Mouse (Mus musculus) hematopoietic stem cell, adult 5-6 weeks (primary cell): ENCODE data around the gene A030003K21Rik. TPM values are rescaled to one million over a fixed set of nuclear protein-coding genes. Genes with fewer than 3 reads are reported as not detected.
"Not testable (repeated sequence)": the region's sequence is repeated elsewhere in the genome, so short reads cannot be mapped to it uniquely, and the experiment has no call there.

ENCODE experiments used
- ATAC-seq, 2 experiments: fragments of 125-278 bp in 1 of 2; replicated peaks in 1 of 2; 2 replicates each; pipeline ENCODE4 v1.8.0; 2016 to 2017; ENCODE audit warnings: inconsistent platforms in 2 of 2, mild to moderate bottlenecking in 2 of 2, moderate number of reproducible peaks in 2 of 2, low read depth in 1 of 2, moderate TSS enrichment in 1 of 2; ENCODE audit not compliant: low FRiP score in 2 of 2, poor library complexity in 2 of 2, severe bottlenecking in 2 of 2, insufficient read depth in 1 of 2, low TSS enrichment in 1 of 2
- total RNA-seq: library from RNA; stranded (forward); fragments of 172-1452, 232-1000 nt; gene quantifications from 2 replicates; pipeline ENCODE4 v1.2.3, GENCODE M21; 2017

Gene A030003K21Rik
- total RNA-seq, 1 experiment from 2014 or later = not detected

DNA sequence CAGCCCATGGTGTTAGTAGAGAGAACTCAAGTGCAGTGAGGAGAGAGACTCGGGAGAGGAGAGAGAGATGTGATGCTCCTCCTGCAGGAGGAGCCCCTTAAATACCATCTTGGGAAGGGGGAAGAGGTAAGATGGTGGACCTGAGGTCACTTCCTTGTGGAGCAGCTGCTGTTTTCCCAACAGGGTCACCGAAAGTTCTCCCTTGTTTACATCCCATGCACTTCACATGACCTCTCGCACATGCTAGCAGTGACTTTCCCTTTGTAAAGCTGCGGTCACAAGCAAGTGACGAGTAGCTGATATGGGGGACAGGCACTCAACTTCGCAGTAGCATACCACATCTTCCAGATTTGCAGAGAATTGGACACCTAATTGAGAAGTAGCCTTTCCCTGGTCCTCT is 11.9 kb downstream of the A030003K21Rik start, which contains the start of gene Gm6217:
Gene Gm6217 (minus strand): TSS at position 74 of the 400 bp plus-strand sequence.
- not testable (repeated sequence) for ATAC-seq

- not testable (repeated sequence) for ATAC-seq
These were observed 12.6 kb downstream of the A030003K21Rik start for GRCm38 (mm10) chr1:82930558-82930957.

- no peak for ATAC-seq
These were observed 18.5 kb downstream of the A030003K21Rik start, which contains the start of gene A030014E15Rik for GRCm38 (mm10) chr1:82924650-82925049. Gene A030014E15Rik, plus strand, starts transcription at chr1:82924917.

DNA sequence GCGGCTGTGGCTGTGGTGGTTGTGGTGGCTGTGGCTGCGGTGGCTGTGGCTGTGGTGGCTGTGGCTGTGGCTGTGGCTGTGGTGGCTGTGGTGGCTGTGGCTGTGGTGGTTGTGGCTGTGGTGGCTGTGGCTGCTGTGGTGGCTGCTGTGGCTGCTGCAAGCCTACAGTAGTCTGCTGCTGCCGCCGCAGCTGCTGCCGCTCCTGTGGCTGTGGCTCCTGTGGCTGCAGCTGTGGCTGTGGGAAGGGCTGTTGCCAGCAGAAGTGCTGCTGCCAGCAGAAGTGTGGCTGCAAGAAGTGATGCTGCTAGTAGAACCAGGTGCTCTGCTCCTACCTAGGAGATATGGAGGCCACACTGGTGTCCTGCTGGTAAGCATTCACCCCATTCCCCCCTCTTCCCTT is 29.8 kb downstream of the A030003K21Rik start:
- ATAC-seq = not testable (repeated sequence)

GRCm38 (mm10) chr1:82913025-82913424 is 30.2 kb downstream of the A030003K21Rik start, which contains the start of gene A030005L19Rik:
Gene A030005L19Rik, plus strand, starts transcription at chr1:82913325.
- ATAC-seq = no peak

- ATAC-seq = no peak
These were observed 37.3 kb downstream of the A030003K21Rik start for GRCm38 (mm10) chr1:82905886-82906285.

DNA sequence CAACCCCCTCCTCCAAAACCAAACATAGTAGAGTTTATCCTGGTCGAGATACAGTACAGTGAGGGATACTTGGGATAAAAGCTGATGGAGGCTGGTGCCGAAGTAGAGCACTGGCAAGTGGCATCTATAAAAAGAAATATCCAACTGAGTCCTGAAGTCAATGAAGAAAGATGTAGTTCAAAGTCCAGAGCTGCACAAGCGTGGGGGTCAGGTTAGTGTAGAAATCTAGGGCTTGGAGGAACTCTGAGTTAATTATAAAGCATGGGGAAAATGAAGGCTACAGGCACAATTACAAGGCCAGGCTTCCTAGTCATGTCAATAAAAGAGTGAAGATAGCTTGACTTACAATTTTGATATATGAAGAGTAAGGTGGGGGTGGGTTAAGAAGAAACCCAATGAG is 42.0 kb downstream of the A030003K21Rik start:
- ATAC-seq = no peak

DNA sequence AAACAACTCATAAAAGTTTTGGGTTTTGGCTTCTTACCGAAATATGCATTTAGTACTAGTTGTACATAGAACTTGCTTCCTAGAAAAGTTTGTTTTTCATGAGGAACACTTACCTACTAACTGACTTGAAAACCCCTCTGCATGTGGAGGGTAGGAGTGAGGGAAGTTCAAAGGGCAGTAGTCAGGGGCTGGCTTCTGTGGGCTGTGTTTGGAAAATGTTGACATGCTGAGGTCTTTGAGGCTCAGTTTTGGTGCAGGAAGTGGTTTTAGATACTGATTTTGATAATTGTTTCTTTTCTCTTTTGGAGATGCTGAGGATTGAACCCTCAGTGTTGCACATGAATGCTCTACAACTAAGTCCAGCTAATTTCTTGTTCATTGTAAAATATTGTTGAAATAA is 42.6 kb downstream of the A030003K21Rik start:
- no peak for ATAC-seq

DNA sequence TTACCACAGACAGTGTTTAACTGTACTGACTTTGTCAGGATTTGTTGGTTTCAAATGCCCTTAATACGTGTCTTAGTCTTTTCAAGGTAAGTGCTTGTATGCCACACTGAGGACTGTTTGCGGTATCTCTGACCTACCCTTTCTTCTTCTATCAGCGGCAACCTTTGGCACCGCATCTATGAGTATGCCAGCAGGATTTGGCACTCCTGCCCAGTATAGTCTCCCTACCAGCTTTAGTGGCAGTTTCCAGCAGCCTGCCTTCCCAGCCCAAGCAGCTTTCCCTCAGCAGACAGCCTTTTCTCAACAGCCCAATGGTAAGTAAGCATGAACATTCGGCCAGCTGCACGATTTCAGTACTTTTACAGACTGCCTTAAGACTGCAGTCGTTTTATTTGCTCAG is 49.9 kb downstream of the A030003K21Rik start:
- no peak for ATAC-seq

Other genes starting within 250 kb of the A030003K21Rik start
- gene Mff, start 218.5 kb downstream of the A030003K21Rik start, total RNA-seq = 91.7 and 112 TPM in 2 replicates
- not detected in 2 replicates for gene Tm4sf20, start 174.9 kb downstream of the A030003K21Rik start, total RNA-seq
- gene Gm47791, start 172.1 kb downstream of the A030003K21Rik start, total RNA-seq = not detected in 2 replicates
- gene Agfg1, start 103.9 kb downstream of the A030003K21Rik start, total RNA-seq = 36.5 and 37.6 TPM in 2 replicates
- not detected in 2 replicates for gene A030005L19Rik, start 30.1 kb downstream of the A030003K21Rik start, total RNA-seq
- gene A030014E15Rik, start 18.5 kb downstream of the A030003K21Rik start, total RNA-seq = not detected in 2 replicates
- gene Gm6217, start 12.0 kb downstream of the A030003K21Rik start, total RNA-seq = not detected in 2 replicates
- not detected in 2 replicates for gene Gm7544, start 12.6 kb upstream of the A030003K21Rik start, total RNA-seq
- gene Gm47955, start 16.9 kb upstream of the A030003K21Rik start, total RNA-seq = not detected in 2 replicates
- gene Gm47959, start 57.2 kb upstream of the A030003K21Rik start, total RNA-seq = not detected in 2 replicates
- 0.38 and 0.79 TPM in 2 replicates for gene Slc19a3, start 95.1 kb upstream of the A030003K21Rik start, total RNA-seq
- gene Krtap28-10, start 99.1 kb upstream of the A030003K21Rik start, total RNA-seq = not detected in 2 replicates
- not detected in 2 replicates for gene Gm47969, start 101.5 kb upstream of the A030003K21Rik start, total RNA-seq
- gene A030005K14Rik, start 116.0 kb upstream of the A030003K21Rik start, total RNA-seq = not detected in 2 replicates
- gene Krtap28-13, start 117.5 kb upstream of the A030003K21Rik start, total RNA-seq = not detected in 2 replicates
- not detected in 2 replicates for gene Ccl20, start 173.4 kb upstream of the A030003K21Rik start, total RNA-seq
- gene Daw1, start 216.4 kb upstream of the A030003K21Rik start, total RNA-seq = not detected in 2 replicates